Mouse (Mus musculus) c-Kit-positive CD71-positive TER-119-negative erythroid progenitor cells, embryonic 14.5 days (primary cell): Measurements from ENCODE around the gene Sfxn3.

Source experiments
- DNase-seq: peaks from one replicate; pipeline ENCODE4 v3.0.0-alpha.2; 2013; ENCODE audit warnings: low read depth

Sfxn3 gene

DNA sequence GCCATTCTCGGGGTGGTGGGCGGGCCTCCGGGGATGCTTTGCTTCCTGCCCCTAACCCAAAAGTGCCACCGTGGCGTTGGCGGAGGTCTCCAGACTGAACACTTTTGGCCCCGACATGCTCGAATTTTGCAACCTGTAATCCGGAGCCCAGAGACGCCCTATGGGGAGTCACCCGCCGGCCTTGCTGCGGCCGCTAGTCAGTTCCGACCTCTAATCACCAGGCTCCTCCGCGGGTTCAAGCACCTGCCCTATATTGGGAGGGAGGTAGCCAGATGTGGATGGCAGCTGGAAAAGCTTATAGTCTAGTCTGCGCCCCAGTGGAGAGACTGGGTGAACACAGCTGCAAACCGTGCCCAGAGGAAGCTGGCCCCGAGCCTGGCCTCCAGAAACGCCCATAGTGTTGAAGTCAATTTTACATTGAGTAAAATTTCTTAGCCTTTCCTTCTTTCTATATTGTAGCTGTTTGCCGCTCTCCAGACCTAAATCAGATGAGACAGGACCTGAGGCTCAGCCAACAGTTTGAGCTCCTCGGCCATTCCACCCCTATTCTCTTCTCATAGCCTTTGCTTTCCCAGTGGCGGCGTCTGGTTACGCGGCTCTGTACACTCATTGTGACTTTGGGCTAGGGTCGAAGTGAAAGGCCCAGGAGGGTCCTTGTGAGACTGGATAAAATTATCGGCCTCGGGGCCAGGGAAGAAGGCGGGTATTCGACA, 28.2 kb downstream of the Sfxn3 start:
- DNase-seq = no peak

DNA sequence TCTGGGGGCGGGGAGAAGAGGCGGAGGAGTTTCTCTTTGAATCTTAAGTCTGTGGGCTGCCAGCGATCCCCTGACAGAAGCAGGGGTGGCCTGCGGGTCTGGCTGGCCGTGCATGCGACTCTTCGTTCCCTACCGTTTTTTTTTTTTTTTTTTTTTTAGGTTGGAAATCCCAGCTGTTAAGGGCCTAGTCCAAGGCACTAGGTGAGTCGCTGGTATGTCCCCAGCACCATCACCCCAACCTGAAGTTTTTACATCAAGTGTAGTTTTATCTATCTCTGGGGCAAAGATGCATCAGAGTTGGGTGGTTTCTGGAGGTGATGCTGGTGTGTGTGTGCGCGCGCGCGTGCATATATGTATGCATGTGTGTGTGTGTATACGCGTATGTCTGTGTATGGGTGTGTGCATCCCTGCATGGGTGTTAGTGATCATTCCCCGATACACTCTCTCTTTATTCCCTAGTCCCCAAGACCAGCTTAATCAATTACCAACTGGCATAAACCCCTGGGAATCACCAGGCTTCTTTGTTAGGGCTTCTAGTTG, 28.8 kb downstream of the Sfxn3 start:
- no peak for DNase-seq

DNA sequence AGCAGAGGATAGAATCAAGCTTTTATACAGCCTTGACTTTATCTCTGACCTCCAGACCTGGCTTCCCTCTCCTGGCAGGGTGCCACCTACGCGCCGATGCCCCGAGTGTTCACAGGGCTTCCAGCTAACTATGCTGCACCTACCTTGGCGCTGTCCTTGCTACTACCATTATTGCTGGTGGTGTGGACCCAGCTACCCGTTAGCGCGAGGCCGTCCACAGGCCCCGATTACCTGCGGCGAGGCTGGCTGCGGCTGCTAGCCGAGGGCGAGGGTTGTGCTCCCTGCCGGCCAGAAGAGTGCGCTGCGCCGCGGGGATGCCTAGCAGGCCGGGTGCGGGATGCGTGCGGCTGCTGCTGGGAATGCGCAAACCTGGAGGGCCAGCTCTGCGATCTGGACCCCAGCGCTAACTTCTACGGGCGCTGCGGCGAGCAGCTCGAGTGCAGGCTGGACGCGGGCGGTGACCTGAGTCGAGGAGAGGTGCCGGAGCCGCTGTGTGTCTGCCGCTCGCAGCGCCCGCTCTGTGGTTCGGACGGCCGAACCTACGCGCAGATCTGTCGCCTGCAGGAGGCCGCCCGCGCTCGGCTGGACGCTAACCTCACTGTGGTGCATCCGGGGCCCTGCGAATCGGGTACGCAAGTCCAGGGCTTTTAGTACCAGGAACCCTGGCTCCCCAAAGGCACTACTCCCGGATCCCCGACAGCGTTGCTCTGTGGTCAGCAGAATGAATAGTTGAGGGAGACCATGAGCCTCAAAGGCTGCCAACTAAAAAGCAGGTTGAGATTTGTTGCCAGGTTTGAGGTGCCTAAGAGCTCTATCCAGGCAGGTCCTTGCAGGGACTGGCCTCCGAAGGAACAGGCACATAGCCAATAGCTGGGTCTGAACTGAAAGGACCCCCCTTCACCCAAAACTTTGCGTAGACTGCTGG, 29.5 kb downstream of the Sfxn3 start:
- DNase-seq = peak; percentile 69

DNA sequence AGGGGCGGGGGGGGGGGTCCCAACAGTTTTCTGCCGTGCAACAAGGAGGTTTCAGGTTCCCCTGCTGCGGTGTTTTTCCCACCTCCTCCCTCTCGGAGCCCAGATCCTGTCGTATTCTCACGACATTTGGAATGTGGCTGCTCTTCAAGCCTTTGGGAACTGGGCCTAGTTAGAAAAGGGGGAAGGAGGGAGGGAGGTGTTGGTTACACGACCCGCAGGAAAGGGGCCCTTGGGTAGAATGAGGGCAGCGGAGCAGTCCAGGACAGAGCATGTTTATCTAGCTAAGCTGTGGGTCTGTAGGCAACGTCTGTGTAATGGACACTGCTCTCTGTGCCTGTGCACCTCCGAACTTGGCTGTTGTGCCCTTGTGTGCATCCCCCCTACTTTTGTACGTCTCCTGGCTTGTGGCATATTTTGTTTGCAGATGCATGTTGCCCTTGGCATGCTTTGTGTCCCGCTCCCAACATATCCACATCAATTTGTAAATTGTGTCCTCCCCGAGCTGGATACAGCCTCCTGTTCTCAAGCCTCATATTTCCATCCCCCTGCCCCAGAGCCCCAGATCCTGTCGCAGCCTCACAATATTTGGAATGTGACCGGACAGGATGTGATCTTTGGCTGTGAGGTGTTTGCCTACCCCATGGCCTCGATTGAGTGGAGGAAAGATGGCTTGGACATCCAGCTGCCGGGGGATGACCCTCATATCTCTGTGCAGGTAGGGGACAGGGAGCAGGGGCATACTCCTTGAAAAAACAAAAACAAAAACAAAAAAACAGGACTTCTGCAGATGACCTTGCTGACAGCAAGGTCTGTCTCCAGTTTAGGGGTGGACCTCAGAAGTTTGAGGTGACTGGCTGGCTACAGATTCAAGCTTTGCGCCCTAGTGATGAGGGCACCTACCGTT, 30.7 kb downstream of the Sfxn3 start:
- no peak for DNase-seq

DNA sequence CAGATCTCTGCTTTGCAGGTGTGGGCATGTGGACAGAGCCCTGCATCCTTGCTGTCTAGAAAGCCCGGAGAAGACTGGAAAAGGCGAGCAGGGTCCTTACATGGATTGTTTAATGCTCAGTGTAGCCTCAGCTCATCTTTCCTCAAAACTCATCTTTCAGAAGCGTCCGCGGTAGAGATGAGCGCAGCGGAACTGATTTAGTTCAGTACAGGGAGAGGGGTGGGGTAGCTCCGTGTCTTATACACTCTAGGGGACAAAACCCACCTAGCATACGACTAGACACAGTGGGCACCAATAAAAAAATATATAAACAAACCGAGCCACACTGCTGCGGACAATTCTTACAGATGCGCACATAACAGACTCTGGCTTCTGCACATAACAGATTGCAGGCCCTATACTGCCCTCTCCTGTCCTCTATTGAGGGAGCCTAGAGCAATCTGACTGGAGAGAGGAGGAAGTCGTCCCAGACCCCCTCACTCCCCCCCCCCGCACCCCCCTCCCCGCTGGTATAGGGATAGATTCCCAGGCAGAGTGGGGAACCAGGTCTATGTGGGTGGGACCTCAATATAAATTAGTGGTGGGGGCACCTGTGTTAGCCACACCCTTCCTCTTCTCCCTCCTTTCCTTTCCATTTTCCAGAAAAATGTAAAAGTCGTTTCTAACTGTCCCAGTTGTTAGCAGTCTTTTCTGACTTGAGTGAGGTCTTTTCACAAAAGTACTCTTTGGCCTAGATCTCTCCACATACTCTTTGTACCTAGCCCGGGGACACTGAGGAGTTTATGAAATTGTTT, 31.9 kb downstream of the Sfxn3 start:
- DNase-seq = no peak

DNA sequence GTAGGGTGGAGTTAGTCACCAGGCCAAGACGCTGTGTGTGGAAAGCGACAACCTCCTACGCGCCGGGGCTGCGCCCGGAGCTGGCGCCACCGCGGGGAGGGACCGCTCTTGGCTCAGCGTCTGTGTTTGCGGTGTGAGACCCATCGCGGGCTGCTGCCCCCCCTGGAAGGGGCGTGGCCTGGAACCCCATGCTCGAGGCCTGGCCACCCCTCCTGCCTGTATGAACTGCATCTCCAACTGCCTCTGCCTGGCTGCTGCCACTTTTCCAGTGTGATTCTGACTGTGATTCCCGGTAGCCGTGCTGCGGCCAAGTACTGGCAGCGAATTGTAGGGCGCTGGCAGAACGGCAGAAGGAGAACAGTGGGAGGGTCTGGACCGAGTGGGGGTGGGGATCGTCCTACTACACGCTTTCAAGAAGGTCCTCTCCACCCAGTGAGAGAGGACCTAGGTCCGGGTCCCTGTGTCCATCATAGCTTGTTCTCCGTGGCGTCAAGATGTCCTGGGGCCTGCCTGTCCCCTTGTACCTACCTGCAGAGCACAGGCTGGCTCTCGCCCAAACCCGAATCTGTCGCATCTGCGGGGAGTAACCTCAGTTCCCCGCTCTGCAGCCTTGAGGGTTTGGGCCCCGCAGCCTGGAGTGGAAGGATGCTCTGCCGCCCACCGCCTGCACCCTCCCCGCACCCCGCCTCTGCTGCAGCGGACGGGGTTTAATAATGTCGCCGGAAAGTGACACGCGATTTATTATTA, 32.6 kb downstream of the Sfxn3 start:
- no peak for DNase-seq

DNA sequence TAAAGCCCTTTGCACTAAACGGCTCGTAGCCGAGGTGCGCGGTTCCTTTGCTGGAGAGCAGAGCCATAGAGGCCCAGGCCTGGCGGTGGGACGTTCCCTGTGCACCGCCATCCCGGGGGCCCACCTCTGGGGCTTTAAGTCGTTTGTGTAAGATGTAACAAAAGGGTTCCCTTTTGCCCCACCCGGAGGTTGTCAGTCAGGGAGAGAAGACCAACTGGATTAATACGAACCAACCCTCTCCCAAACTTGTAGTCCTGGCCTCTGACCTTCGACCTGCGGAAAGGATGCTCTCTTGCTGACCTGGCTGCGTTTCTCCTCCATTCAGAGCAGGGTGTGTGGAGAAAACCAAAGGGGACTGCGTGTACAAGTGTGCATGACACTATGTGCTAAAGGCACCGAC, 33.4 kb downstream of the Sfxn3 start:
- DNase-seq = no peak

DNA sequence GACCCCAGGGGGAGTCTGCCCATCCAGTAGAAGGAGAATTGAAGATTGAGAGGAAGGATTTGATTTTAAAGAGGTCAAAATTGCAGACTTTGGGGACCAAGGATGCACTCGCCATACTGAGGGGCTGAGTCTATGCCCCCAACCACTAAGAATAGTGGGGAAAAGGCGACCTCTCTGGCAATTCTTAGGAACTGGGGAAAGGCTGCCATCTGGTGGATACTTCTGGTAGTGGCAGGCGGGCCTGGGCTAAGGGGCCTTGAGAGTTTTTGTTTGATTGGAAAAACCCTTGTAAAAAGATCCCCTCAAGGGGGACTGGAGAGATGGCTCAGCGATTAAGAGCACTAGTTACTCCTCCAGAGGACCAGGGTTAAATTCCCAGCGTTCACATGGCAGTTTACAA, 34.0 kb downstream of the Sfxn3 start:
- no peak for DNase-seq

DNA sequence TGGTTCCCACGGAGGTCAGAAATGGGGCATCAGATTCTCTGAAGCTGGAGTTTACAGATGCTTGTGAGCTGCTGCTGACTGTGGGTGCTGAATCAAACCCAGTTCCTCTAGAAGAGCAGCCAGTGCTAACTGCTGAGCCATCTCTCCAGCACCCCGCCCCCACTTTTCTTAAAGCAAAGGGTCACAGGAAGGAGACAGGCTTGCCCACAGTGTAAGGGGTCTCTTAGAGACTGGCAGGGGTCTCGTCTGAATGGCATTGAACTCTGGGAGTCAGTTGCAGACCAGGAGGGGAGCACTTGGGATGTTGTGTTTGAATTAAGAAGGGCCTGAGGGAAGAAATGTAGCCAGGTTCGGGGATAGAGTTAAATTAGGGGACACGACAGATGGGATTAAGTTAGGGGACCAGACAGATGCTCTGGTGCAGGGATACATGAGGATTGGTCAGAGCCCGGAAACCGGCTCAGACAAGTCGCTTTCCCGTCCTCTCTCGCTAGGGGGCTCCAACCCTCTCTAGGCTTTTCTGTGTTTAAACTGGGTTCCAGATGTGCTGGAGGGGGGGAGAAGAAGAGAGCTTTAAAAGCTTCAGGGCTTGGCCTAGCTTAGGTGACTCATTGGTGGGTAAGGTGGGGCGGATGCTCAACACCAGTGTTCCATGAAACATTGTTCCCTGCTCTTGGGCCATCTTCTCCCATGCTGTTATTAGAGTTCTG, 34.7 kb downstream of the Sfxn3 start:
- no peak for DNase-seq

DNA sequence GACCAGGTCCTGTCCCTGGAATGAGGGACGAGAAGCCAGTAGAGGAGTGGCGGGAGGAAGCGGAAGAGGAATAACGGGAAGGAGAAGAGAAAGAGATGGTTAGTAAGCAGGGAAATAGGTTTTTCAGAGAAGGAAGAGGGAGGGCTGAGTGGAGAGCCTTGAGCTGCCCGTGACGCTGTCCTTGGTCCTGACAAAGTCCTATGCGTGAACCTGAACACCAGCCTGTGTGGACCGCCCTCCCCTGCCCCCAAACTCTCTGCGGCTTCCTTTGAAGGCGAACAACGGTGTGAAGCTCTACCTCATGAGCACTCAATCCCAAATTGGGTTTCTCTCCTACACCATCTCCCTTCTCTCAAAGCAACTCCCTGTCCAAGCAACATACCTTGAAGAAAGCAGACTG, 50.6 kb downstream of the Sfxn3 start:
- peak; percentile 41 for DNase-seq

DNA sequence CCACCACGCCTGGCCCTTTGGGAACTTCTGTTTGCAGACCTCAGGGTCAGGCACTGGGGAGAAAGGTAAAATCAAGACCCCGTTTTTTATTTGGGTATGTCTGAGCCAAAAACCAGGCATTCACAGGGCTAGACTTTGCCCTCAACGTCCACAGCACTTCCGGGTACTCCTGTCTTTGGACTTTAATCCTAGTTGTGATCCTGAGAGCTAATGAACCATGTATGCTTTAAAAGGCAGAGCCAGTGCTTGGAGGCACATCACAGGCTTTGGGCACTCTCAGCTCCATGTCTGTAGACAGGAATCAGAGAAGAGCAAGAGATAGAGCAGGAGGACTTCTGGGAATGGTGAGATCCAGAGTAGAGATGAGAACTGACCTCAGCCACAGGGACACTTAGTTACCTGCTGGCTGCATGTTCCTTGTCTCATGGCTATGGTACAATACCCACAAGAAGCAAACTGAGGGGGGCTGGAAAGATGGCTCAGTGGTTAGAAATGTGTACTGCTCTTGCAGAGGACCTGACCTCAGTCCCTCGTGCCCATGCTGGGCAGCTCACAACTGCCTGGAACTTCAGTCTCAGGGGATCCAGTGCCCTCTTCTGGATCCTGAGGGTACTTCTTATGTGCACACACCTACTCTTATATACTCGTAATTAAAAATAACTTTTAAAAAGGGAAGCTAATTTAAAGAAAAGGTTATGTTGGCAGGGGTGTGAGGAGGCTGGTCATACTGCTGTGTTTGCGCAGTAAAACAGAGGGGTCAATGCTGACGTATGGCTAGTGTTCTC, 53.4 kb downstream of the Sfxn3 start:
- no peak for DNase-seq

DNA sequence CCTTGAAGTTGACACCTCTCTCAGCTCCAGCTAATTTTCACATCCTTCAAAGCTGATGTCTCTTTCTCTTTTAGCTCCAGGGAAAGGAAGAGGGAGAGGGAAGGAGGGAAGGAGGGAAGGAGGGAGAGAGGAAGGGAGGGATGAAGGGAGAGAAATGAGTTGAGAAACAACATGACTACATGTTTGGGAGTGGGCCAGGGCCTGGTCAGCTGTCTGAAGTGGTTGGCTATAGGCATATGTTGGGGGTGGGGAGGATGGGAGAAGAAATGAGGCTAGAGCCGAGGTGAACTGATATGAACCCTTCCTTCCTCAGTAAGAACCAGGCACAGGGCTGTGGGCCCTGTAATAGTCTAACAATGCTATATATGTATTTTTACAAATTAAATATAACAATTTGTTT, 58.3 kb downstream of the Sfxn3 start:
- no peak for DNase-seq
